Mouse (Mus musculus): ENCODE measurements around the gene Tomm20l.
"Not testable (repeated sequence)": the region's sequence is repeated elsewhere in the genome, so short reads cannot be mapped to it uniquely, and the experiment has no call there.

Tomm20l gene

DNA sequence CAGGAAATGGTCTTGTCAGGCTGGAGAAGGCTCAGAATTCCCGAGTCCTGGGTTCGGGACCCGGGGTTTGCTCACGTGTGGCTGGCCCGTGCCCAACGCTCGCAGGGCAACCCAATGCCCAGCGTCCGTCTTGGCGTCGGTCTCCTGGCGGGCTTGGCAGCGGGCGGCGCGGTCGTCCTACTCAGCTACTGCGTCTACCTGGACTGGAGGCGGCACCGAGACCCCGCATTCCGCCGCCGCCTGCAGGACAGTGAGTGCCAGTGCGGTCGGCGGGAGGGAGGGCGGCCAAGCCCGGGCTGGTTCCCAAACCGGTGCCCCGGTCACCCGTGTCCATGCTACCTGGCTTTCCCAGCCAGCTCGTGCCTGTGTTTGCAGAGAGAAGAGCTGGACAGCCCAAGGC is at the start of gene Tomm20l:
Tomm20l (plus strand) TSS at position 98 of the 400 bp plus-strand sequence.
- DNase-seq (ENCODE audit: low spot score): peak; percentile 47

DNA sequence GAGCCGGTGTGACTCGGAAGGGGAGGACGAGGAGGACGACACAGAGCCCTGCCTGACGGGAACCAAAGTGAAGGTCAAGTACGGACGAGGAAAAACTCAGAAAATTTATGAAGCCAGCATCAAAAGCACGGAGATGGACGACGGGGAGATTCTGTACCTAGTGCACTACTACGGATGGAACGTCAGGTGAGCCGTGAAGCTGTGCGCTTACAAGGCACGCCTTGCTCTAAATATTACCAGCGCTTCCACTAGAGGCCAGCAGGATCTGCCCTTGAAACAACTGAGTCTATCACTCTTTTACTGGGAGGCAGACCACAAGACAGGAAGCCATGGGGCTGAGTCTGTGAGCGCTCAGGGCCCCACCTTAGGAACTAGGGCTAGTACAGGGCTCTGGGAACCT is 41.4 kb upstream of the Tomm20l start:
- DNase-seq (ENCODE audit: low spot score): no peak

DNA sequence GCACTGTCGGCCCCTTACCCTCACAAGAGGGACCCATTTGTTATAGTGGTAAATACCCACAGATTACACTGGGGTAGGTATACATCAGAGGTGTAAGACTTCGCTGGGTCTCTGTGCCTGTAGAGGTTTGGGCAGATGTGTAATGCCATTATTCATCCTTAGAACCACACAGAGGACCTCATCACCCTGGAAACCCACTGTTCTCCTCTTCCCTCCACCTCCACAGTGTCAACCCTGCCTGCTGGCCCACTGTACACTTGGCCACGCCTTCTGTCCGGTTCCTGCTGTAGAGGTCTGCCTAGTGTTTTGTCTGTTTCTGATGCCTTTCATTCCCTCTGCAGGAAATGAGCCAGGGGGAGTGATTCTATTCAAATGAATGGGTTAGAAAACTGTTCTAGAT is 39.2 kb upstream of the Tomm20l start:
- no peak for DNase-seq (ENCODE audit: low spot score)

DNA sequence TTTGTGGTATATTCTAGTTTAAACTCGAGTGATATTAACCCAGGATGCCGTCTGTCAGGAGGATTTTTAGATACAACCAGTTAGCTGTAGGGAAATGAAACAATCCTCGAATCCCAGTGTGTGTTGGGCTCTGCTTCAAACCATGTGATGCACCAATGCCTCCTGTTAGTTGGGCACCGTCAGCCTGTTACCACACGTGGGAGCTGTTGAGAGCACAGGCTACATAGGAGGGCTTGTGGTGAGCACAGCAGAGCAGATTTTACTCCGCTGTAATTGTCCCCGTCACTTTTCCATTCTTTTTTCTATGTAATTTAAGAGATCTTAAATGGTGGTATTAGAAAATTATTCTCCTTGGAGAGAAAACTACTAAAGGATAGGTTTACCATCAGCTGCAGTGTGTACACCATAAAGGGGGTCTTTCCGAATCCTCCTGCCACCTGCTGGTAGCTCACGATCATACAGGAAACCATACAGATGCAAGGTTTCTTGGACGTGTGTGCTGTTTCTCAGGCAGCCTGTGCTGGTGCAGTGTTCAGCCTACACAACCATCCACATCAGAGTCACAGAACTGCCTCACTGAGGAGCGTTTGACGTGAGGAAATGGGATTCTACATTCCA is 38.0 kb upstream of the Tomm20l start:
- DNase-seq (ENCODE audit: low spot score): peak; percentile 56

DNA sequence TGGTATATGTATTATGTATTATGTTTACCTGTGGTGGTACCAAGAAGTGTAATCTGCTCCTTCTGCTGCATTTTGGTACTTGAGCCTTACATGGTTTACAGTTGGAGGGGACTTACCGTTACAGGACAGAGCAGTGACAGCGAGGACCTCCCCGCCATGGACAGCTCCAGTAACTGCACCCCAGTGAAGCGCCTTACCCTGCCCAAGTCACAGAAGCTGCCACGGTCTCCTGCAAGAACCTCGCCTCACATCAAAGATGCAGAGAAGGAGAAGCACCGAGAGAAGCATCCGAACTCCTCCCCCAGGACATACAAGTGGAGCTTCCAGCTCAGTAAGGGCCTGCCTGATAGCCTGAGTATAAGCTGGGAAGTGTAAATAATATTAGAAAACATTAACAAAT is 24.9 kb upstream of the Tomm20l start:
- no peak for DNase-seq (ENCODE audit: low spot score)

DNA sequence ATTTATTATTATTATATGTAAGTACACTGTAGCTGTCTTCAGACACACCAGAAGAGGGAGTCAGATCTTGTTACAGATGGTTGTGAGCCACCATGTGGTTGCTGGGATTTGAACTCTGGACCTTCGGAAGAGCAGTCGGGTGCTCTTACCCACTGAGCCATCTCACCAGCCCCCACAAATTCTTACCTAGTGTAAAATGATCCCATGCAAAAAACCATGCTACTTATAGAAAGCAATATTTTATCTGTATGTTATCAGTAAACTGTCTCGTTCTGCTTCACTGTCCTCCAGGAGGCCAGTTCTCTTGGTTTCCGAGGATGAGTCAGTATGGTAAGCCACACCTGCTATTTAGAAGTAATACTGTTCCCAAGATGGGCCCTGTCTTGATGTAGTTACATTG is 7.0 kb upstream of the Tomm20l start:
- not testable (repeated sequence) for DNase-seq (ENCODE audit: low spot score)

DNA sequence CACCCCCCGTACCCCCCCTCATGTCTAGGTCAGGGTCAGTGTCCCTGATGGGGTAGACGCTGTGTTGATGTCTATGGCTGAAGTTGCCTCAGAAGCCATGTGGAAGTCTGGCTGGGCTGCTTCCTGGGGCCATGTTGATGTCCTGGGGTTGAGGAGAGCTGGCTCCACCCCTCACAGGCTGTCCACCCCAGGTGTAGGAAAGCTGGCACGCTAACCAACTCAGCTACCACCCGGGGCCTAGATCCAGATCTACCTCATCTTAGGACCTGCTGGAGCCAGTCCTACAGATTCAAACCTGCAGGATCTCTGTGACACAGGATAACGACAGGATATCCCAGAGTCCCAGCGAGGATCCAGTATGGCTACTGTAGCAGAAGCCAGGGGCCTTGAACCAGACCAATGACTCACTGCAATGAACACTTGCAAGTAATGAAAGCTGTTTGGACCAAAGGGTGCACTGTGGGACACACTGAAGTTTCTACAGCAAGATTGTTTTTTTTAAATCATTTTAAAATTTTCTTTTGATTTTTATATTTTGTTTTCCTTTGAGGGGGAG is 3.9 kb upstream of the Tomm20l start:
- no peak for DNase-seq (ENCODE audit: low spot score)

DNA sequence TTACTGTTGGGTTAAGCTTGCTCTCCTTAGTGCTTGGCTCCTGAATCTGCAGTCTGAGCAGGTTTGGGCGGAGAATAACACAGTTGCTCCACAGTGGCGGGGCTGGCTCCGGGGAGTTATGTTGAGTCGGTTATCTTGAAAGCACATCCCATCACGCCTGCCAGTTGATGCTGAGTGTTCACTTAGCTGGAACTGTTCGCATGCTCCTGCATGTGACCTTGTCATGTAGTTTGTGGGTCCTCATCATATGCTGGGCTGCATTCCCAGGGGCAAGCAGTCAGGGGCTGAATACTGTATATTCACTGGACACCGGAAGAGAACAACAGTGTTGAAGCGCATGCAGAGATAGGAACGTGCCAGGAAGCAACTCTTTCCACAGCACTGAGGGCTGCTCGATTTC is 1.8 kb downstream of the Tomm20l start:
- no peak for DNase-seq (ENCODE audit: low spot score)

DNA sequence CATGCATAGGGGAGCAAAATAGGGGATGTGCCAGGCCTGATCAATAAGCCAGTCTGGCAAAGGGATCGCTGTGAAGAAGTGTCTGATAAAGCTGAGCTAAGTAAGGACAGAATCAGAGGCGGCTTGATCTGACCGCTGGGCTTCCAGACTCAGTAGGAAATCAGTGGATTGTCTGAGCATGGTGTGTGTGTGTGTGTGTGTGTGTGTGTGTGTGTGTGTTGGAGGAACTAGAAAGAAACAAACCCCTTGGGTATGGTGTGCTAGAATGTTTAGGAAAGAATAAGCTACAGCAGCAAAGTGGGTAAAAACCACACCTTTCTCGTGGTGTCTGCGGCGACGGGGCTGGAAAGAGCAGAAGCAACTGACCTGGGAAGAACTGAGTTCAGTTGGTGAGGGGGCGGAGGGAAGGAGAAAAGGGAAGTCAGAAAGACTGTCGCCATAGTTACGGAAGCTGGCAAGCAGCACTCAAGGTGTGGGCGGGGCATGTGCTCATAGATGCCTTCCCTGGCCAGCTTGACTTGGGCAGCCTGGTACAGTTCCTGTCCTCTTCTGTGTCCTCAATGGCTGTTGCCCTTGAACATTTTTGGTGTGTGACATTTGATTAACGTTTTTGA is 2.6 kb downstream of the Tomm20l start:
- peak; percentile 69 for DNase-seq (ENCODE audit: low spot score)

DNA sequence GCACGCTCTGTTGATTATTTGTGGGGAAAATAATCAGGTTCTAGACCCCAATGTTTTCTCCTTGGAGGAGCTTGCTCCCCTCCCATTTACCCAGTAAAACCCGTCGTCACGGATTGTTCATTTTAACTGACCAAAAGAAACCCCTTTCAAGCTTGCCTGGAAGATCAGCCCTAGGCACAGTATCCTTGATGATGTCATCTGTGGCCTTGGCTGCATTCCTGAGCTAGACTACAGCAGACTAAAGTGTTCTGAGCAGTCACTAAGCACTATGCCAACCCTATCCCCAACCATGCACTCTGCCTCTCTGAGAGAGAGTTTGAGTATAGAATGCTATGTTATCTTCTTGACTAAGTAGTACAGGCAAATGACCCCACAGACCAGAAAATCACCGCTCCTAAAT is 5.2 kb downstream of the Tomm20l start:
- no peak for DNase-seq (ENCODE audit: low spot score)

DNA sequence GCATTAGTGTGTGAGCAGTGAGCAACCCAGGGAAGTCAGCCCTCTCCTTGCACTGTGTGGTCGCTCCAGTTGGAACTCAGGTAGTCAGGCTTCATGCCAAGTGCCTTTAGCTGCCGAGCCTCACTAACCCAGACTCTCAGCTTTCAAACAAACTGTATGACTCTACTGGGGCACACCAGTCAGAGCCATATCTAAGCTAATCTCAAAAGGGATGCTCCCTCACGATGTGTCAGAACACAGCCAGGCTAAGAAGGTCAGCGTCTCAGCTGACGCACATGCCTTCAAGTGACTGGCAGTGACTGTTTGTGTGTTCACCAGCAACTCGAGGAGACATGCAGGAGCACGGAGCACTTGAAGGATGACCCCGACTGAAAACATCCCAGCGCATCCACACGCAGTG is 11.5 kb downstream of the Tomm20l start:
- no peak for DNase-seq (ENCODE audit: low spot score)

DNA sequence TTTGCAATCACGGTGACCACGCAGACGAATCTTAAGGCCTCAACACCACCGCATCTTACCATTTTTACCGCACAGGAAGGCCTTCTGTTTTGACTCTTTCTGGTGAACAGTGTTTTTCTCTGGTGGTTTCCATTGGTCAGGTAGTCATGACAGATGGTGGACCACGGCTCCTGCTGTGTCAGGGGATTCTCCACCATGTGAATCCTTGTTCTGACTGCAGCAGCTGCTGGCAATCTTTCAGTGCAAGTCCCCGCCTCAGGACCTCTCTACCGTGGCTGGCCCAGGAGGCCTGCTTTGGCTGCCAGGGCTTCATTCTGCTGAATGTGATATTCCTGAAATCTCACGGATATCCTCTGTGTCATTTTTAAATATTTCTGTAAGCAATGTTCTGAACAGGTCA is 12.1 kb downstream of the Tomm20l start:
- DNase-seq (ENCODE audit: low spot score): no peak

DNA sequence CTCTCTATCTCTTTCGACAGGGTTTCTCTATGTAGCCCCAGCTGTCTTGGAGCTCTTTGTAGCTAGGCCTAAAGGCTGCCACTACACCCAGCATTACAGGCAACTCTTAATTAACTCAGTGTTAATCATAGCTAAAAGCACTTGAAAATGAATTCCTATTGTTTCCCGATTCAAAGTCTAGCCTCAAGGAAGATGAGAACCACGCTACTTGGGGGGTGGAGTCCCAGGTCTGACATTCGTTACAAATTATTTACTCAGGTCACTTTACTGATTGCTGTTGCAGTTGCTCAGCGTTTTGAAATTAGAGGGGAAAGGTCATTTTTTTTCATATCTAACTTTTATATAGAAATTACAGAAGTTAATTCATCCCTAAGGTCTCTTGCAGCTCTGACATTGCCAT is 24.4 kb downstream of the Tomm20l start:
- no peak for DNase-seq (ENCODE audit: low spot score)

DNA sequence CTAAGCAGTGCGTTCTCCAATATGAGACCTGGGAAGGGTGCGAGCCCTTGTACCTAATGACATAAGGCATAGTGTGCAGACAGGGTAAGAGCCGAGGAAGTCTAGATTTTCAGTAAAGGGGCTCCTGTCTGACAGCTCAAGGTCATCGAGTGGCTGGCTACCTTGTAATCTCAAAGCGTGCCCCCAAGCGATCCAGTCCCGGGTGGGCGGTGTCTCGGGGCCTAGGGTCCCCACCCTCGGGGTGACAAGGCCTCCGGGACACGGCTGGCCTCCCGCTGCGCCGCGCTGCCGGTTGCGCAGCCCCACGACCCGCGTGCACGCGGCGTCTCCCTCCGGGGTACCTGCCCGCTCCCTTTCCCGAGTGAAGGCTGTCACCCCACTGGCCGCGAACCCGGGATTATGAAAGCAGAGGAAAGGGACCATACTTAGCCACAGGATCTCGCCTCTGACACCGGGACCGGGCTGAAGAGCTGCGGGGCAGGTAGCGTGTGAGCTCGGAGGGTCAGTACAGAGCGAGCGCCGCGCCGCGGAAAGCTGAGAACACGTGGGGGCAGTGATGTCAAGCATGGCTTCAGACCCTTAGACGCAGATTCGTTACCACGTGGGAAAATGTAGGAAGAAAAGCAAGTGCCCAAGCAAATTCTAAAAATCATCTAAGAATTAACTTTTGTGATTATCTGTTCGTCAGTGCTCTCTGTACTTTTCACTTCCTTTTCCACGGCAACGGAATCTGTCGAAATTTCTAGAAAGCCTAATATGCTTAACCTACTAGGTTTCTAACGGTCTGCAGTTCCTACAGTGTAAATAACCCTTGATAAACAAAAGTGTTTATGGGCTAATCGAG is 25.1 kb downstream of the Tomm20l start, which contains the start of the genes Timm9 and 2700049A03Rik:
Timm9 (minus strand) TSS at position 555 of the 844 bp plus-strand sequence.
2700049A03Rik (plus strand) TSS at position 719 of the 844 bp plus-strand sequence.
- peak; percentile 91 for DNase-seq (ENCODE audit: low spot score)

DNA sequence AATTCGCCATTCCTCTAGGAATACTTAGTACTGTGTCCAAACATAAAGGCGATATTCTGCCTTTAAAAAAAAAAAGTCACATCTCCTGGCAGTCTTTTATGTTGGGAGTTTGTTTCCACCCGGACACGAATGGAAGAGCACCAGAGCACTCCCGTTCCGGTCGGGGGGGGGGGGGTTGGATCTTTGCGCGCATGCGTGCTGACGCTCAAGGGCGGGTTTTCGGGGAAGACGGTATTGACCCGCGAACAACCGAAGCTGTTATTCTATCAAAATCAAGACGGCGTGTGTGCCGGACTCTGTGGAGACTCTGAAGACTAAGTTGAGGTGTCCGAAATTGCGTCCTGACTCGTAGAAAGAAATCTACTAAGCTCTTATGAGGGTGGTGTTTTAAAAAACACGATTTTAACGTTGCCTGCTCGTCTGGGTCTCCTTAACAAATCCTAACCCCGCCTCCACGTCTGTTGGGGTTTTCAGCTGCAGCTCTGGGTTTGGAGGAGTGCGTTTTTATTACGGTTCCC is 25.8 kb downstream of the Tomm20l start:
- peak; percentile 94 for DNase-seq (ENCODE audit: low spot score)

DNA sequence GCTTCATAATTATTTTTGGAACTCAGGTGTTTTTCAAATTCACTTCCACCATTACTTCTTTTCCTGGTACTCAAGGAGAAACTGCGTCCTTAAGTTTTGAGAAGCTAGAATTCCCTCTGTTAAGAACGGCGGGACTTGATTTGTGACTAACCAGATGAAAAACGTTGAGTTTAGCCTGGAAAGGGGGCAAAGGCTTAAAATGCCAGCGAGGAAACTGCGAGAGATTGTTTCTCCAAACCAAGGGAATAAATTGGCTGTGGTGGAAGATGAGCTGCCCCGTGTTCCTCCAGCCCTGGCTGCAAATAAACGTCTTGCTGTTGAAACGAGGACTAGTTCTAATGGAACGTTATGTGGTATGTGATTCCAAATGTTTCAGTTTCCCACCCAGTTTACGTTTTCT is 26.5 kb downstream of the Tomm20l start:
- DNase-seq (ENCODE audit: low spot score): peak; percentile 30

DNA sequence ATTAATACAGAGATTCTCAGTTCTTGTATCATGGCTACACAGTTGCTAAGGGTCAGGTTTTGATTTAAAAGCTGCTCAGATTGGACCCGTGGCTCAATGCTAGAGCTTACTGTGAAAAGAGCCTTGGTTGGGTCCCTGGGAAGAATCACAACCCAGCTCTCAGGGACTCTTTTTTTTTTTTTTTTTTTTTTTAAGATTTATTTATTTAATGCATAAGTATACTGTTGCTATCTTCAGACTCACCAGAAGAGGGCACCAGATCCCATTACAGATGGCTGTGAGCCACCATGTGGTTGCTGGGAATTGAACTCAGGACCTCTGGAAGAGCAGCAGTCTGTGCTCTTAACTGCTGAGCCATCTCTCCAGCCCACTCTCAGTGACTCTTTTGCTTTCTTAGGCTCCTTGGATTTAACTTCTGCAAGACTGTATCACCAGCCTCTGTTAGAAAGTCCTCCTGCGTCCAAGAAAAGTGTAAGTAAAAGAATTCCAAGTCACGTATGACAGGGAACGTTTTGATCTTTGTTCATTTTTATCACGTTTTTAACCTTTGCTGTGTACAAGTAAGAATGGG is 28.1 kb downstream of the Tomm20l start:
- no peak for DNase-seq (ENCODE audit: low spot score)

DNA sequence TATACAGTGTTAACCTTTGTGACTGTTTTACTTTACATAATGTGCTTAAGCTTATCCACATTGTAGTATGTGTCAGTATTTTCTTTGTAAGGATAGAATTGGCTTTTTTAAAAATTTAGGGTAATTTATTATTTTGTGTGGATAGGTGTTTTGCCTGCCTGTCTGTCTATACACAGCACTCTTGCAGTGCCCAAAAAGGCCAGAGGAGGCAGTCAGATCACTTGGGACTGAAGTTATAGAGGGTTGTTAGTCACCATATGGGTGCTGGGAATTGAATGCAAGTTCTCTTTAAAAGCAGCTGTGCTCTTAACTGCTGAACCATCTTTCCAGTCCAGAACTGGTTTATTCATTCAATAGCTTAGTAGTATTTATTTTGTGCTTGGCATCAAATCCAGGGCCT is 30.0 kb downstream of the Tomm20l start:
- DNase-seq (ENCODE audit: low spot score): no peak

DNA sequence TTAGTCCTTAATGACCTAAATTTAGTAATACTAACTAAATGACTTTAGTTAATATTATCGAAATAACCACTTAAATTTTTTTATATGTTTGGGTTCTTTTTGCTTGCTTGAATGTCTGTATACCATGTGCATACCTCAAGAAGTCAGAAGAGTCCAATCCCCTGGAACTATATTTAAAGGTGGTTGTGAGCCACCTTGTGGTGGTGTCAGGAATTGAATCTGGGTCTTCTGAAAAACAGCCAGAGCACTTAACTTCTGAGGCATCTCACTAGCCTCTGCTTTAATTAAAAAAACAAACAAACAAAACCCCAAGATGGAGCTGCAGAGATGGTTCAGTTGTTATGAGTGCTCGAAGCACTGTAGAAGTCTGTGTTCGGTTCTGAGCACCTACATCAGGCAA is 36.4 kb downstream of the Tomm20l start:
- peak; percentile 63 for DNase-seq (ENCODE audit: low spot score)

DNA sequence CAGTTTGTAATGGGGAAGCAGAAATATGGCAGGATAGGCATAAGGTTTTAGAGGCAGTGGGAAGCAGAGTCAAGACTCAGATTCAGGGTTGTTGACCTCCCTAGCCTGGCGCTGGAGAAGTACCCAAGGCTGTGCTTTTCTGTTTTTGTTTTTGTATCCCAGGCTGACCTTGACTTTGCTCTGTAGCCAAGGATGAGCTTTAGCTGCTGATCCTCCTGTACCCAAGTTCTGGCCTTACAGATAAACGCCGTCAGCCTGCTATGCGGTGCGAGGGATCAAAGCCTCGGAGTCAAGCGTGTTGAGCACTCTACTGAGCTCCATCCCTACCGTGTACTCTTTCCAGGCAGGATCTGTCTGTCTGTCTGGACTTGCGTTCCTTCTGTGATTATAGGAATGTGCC is 37.6 kb downstream of the Tomm20l start:
- DNase-seq (ENCODE audit: low spot score): no peak

DNA sequence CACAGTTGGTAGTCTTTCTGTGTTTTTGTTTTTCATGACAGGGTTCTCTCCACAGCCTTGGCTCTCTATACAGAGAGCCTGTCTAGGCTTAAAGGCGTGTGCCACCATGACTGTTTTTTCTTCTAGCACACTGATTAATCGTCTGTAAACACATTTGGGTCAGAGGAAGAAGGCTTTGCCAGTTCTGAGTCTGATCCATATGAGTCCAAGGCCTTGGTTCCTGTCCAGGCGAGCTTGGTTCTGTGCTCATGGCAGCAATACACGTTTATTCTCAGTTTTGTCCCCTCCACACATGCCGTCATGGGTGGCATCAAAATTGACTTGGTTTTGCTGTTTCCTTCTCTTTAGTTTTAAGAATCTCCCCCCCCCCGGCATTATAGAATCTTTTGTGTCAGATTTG is 38.2 kb downstream of the Tomm20l start:
- no peak for DNase-seq (ENCODE audit: low spot score)

DNA sequence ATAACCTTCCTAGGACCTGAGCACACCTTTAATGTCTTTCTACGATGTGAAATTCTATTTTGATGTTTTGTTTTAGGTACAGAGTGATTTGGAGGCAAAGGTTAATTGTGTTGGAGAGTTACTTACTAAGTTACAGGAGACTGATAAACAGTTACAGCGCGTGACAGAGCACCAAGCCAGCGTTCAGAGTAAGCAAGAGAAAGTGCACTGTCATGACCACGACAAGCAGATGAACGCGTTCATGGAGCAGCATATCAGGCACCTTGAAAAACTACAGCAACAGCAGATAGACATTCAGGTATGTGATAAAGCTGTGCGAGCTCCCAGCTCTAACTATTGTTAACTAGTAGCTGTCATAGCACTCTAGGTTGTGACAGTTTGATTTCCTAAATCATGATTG is 38.9 kb downstream of the Tomm20l start:
- DNase-seq (ENCODE audit: low spot score): no peak
